In the genomic region with DNA sequence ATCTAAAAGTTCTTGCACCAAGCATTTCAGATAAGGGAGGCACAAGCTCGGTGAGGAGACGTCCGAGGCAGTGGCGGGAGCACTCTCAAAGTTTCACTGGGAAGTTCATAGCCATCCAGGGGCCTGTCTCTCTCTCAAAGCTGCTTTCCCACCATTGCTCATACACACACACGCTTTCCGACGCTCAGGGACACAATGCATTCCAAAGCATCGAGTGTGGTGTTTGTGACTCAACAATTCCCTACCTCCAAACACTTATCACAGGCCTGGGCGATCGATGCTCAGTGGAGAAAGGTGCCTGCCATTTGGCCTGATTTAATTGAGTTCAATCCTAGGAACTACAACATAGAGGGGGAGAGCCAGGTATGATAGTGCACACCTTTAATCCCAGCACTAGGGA, we compare ENCODE assay signal across 25 mouse cellular contexts. TPM values are rescaled to one million over a fixed set of nuclear protein-coding genes. Genes with fewer than 3 reads are reported as not detected.
DNase-seq lines count a peak whose midpoint lies in the region; ATAC-seq and TF ChIP-seq lines count a peak whose summit lies in the region.
"Had no signal": no experiment of that assay in that cellular context is flagged by ENCODE, and none has a peak within 500 bp of the region (broad histone marks: within the 10 kb centered on the region; RNA-seq: fewer than 3 reads in every experiment).

No protein-coding gene starts in this region.

- no peaks in the 10 kb centered on the region for H3K9me3 ChIP-seq in lung, postnatal 0 days (ENCODE audit: low read length)
- H3K9me3 ChIP-seq: embryonic facial prominence, embryonic 10.5 days; embryonic facial prominence, embryonic 12.5 days; G1E had no signal

- 78% methylated on average over 10 of the region's 10 CpGs for WGBS in lung, postnatal 0 days

- no peak for TF ChIP-seq EP300 in lung, postnatal 0 days (IDR thresholded peaks at IDR 0.05)

- H3K4me2 ChIP-seq in lung, postnatal 0 days (replicated peaks; ENCODE audit: low read depth, low read length): peak overlapping the region; percentile 47; the same call in 1 of the 2 replicates
- H3K4me2 ChIP-seq: embryonic facial prominence, embryonic 12.5 days; forebrain, embryonic 13.5 days; forebrain, embryonic 15.5 days had no signal

- DNase-seq in lung, postnatal 0 days (ENCODE audit: low spot score): no peak
- no peak for DNase-seq in lung, postnatal 36 days
- DNase-seq in 3T3-L1 (ENCODE audit: low read depth, low spot score) (peak; percentile 78), NIH3T3 (ENCODE audit: low read depth) (peak; percentile 52)
- DNase-seq: adrenal gland, adult 8-10 months; adrenal gland, postnatal 14 days; adrenal gland, postnatal 36 days; cerebellum, adult 11-12 months; cerebellum, adult 2 months; cerebellum, adult 9-10 months; cerebellum, postnatal 10 days; cerebellum, postnatal 25 days; forebrain, postnatal 0 days had no signal

- H3K36me3 ChIP-seq in lung, postnatal 0 days (ENCODE audit: insufficient read depth, low read length): no peaks in the 10 kb centered on the region
- H3K36me3 ChIP-seq: embryonic facial prominence, embryonic 10.5 days; embryonic facial prominence, embryonic 12.5 days; forebrain, embryonic 15.5 days; G1E had no signal

- no peaks in the 10 kb centered on the region for H3K27me3 ChIP-seq in lung, postnatal 0 days (replicated peaks; ENCODE audit: insufficient read depth, low read length)
- H3K27me3 ChIP-seq: CH12.LX; embryonic facial prominence, embryonic 12.5 days; forebrain, embryonic 13.5 days; forebrain, embryonic 15.5 days; Patski had no signal

- TF ChIP-seq CTCF in lung, postnatal 0 days (IDR thresholded peaks at IDR 0.05): no peak

- ATAC-seq in lung, postnatal 0 days: no peak
- ATAC-seq in CD4-positive, CD25-positive, alpha-beta regulatory T cell, adult 4 months: no peak
- ATAC-seq: activated CD4-positive, CD25-positive, alpha-beta regulatory T cell, adult 4 months; forebrain, embryonic 13.5 days; forebrain, embryonic 15.5 days; forebrain, postnatal 0 days; Patski had no signal

- no peaks in the 10 kb centered on the region for H3K4me1 ChIP-seq in lung, postnatal 0 days (ENCODE audit: insufficient read depth, low read depth, low read length)
- H3K4me1 ChIP-seq: embryonic facial prominence, embryonic 12.5 days; forebrain, embryonic 13.5 days; forebrain, embryonic 15.5 days had no signal

- H3K27ac ChIP-seq in lung, postnatal 0 days (ENCODE audit: low read length): 0 out of 2 replicates have a peak overlapping the region, but pooled peaks have one; percentile 85
- H3K27ac ChIP-seq: embryonic facial prominence, embryonic 10.5 days; embryonic facial prominence, embryonic 12.5 days; forebrain, embryonic 13.5 days; forebrain, embryonic 15.5 days had no signal

- H3K4me3 ChIP-seq in lung, postnatal 0 days (ENCODE audit: low read depth, low read length): peak overlapping the region; percentile 35
- H3K4me3 ChIP-seq: embryonic facial prominence, embryonic 10.5 days; embryonic facial prominence, embryonic 12.5 days; forebrain, embryonic 13.5 days; forebrain, embryonic 15.5 days had no signal

- no peak overlapping the region for H3K9ac ChIP-seq in lung, postnatal 0 days (replicated peaks; ENCODE audit: low read depth)
- H3K9ac ChIP-seq: embryonic facial prominence, embryonic 12.5 days; forebrain, embryonic 13.5 days; forebrain, embryonic 15.5 days; forebrain, postnatal 0 days had no signal

RNA-seq across cellular contexts. Expression of gene Tmem213, which starts 14.4 kb away (rescaled TPM):
- 66.6 and 99.1 TPM in 2 replicates for polyA plus RNA-seq in lung, postnatal 0 days (2015; fragmentation: Nextera tagmentation; extraction: Ambion mirVana)
- polyA plus RNA-seq in CD4-positive, CD25-positive, alpha-beta regulatory T cell, adult 4 months (2017; shearing (Covaris generic)): not detected
- polyA plus RNA-seq: activated CD4-positive, CD25-positive, alpha-beta regulatory T cell, adult 4 months; C2C12; cerebellum, adult 2 months; cortical plate, adult 2 months; embryonic facial prominence, embryonic 12.5 days; forebrain, embryonic 11.5 days; forebrain, embryonic 13.5 days; forebrain, embryonic 15.5 days; forebrain, postnatal 0 days; G1E; Patski had no signal

RNA-seq across cellular contexts. Expression of gene Atp6v0a4, which starts 29.7 kb away (rescaled TPM):
- 16.0 and 20.0 TPM in 2 replicates for polyA plus RNA-seq in lung, postnatal 0 days (2015; fragmentation: Nextera tagmentation; extraction: Ambion mirVana)
- not detected for polyA plus RNA-seq in CD4-positive, CD25-positive, alpha-beta regulatory T cell, adult 4 months (2017; shearing (Covaris generic))
- polyA plus RNA-seq: activated CD4-positive, CD25-positive, alpha-beta regulatory T cell, adult 4 months; forebrain, embryonic 11.5 days; G1E had no signal

RNA-seq across cellular contexts. Expression of gene Svopl, which starts 47.9 kb away (rescaled TPM):
- 1.6 and 2.6 TPM in 2 replicates for polyA plus RNA-seq in lung, postnatal 0 days (2015; fragmentation: Nextera tagmentation; extraction: Ambion mirVana)
- under 1 TPM in 1 of 2 experiments, not detected in 1; 0.24 TPM for polyA plus RNA-seq in CD4-positive, CD25-positive, alpha-beta regulatory T cell, adult 4 months (2017; shearing (Covaris generic))
- polyA plus RNA-seq: cortical plate, adult 2 months; G1E; Patski had no signal

Comparison
In these comparisons a context has a peak if more than half of its experiments do, and no peak if none do; other contexts are left out.
1. DNase-seq: peak in 3T3-L1 (single experiment) and NIH3T3 (single experiment); none in lung, postnatal 0 days (single experiment) and lung, postnatal 36 days (single experiment).
2. RNA of gene Tmem213, which starts 14.4 kb away (polyA plus RNA-seq): 66.6 to 99.1 TPM in lung, postnatal 0 days; not detected in CD4-positive, CD25-positive, alpha-beta regulatory T cell, adult 4 months; every median in the first group is over 10 times any median in the second.
3. RNA of gene Atp6v0a4, which starts 29.7 kb away (polyA plus RNA-seq): 16.0 to 20.0 TPM in lung, postnatal 0 days; not detected in CD4-positive, CD25-positive, alpha-beta regulatory T cell, adult 4 months; every median in the first group is over 10 times any median in the second.